Comparison of ENCODE assay signal across 16 mouse cellular contexts in the genomic region with DNA sequence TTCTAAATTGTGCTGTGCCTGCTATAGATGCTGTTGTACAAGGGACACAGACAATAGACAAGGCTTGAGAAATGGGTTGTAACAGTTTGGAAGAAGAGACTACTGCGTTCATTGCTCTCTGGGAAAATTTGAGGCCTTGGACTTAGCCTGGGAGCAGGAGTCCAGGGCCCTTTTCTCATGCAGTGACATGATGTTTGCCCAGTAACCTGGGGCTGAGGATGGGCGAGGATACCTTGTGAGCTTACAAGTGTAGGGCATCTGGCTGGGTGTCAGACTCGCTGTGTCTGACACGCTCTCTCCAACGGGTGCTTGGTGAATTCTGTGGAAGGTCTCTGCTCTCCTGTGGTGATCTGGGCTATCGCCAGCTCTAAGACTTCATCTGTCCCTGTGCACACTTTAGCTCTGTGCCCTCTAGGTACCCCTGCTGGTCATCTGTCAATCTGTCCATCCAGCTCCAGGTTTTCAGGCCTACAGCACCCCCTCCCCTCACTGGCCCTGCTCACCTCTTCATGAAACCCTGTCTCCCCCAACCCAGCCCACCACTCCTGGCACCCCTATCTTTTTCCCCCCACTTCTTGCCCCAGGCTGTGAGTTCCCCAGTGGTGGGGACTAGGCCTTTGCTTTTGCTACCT. TPM values are rescaled to one million over a fixed set of nuclear protein-coding genes. Genes with fewer than 3 reads are reported as not detected.
DNase-seq lines count a peak whose midpoint lies in the region; ATAC-seq and TF ChIP-seq lines count a peak whose summit lies in the region.
"Had no signal": no experiment of that assay in that cellular context is flagged by ENCODE, and none has a peak within 500 bp of the region (broad histone marks: within the 10 kb centered on the region; RNA-seq: fewer than 3 reads in every experiment).

No protein-coding gene starts in this region.

- H3K4me2 ChIP-seq in limb, embryonic 13.5 days (replicated peaks) = no peak overlapping the region

- no peaks in the 10 kb centered on the region for H3K9me3 ChIP-seq in MEL (replicated peaks; ENCODE audit: insufficient read depth, low read length)
- H3K9me3 ChIP-seq in limb, embryonic 13.5 days = no peaks in the 10 kb centered on the region
- H3K9me3 ChIP-seq: megakaryocyte, embryonic 14.5 days had no signal

- H3K9ac ChIP-seq in liver, adult 2 months (ENCODE audit: low read depth, low read length) = no peak overlapping the region
- H3K9ac ChIP-seq in MEL (ENCODE audit: control insufficient read depth, low read depth, low read length, poor library complexity, severe bottlenecking) = no peak overlapping the region
- H3K9ac ChIP-seq in limb, embryonic 13.5 days = 0 out of 2 replicates have a peak overlapping the region, but pooled peaks have one; percentile 19

- no peaks in the 10 kb centered on the region for H3K27me3 ChIP-seq in liver, adult 2 months (ENCODE audit: control insufficient read depth, insufficient read depth, low read length)
- no peaks in the 10 kb centered on the region for H3K27me3 ChIP-seq in MEL (ENCODE audit: control insufficient read depth in 1 of 2, insufficient read depth in 2 of 2, low read length in 2 of 2)
- H3K27me3 ChIP-seq in limb, embryonic 13.5 days = no peaks in the 10 kb centered on the region
- H3K27me3 ChIP-seq: megakaryocyte, embryonic 14.5 days had no signal

- ATAC-seq in limb, embryonic 13.5 days (ENCODE audit: low FRiP score, low read depth) = no peak
- no peak for ATAC-seq in inflammation-experienced regulatory T-cells, adult 6 months
- ATAC-seq: CD4-positive, CD25-positive, alpha-beta regulatory T cell, adult 4 months had no signal

- peaks cover 25% of the 10 kb centered on the region for H3K4me1 ChIP-seq in liver, adult 2 months (ENCODE audit: control insufficient read depth, insufficient read depth, low read length)
- peaks cover 6 to 25% of the 10 kb centered on the region in 2 experiments; a peak in 3 of 4 replicates for H3K4me1 ChIP-seq in MEL (ENCODE audit: control insufficient read depth in 1 of 2, insufficient read depth in 2 of 2, low read length in 2 of 2)
- H3K4me1 ChIP-seq in limb, embryonic 13.5 days = peaks cover 50% of the 10 kb centered on the region

- H3K79me2 ChIP-seq in liver, adult 2 months (ENCODE audit: control insufficient read depth, insufficient read depth, low read length) = peaks cover 44% of the 10 kb centered on the region
- peaks cover 59% of the 10 kb centered on the region for H3K79me2 ChIP-seq in MEL (ENCODE audit: control insufficient read depth, insufficient read depth, low read length, poor library complexity)

- DNase-seq in heart, adult 11 months = peak; percentile 92
- DNase-seq in heart, adult 9 months (ENCODE audit: low spot score in 2 of 2) = no peak
- peak; percentile 56 for DNase-seq in liver, adult 2 months (ENCODE audit: extremely low read depth, low read depth, low spot score)
- DNase-seq in liver (no peak), MEL (ENCODE audit: low read depth, low spot score) (no peak)
- DNase-seq in thymus, postnatal 14 days = no peak
- DNase-seq: kidney, adult 18-20 months; lung, adult 2 months; right cerebral cortex, postnatal 4 days had no signal

- no peak for TF ChIP-seq RAD21 in MEL (IDR thresholded peaks at IDR 0.05; ENCODE audit: low read depth, low read length)

- TF ChIP-seq POLR2A in liver, adult 2 months (IDR thresholded peaks at IDR 0.05; ENCODE audit: extremely low read depth, insufficient read depth, low read length) = no peak
- TF ChIP-seq POLR2A in MEL (IDR thresholded peaks at IDR 0.05; ENCODE audit: control insufficient read depth in 1 of 2, insufficient read depth in 1 of 2, low read depth in 1 of 2, low read length in 2 of 2, poor library complexity in 1 of 2) = no peak

- H3K36me3 ChIP-seq in liver, adult 2 months (ENCODE audit: control insufficient read depth, insufficient read depth, low read length) = no peaks in the 10 kb centered on the region
- H3K36me3 ChIP-seq in MEL (ENCODE audit: control insufficient read depth in 1 of 2, insufficient read depth in 2 of 2, low read length in 2 of 2) = peaks cover 0 to 17% of the 10 kb centered on the region in 2 experiments; a peak in 2 of 4 replicates
- H3K36me3 ChIP-seq in limb, embryonic 13.5 days = peaks cover 14% of the 10 kb centered on the region

- H3K4me3 ChIP-seq in liver, adult 2 months (ENCODE audit: insufficient read depth, low read depth, low read length) = no peak overlapping the region
- H3K4me3 ChIP-seq in MEL (ENCODE audit: control insufficient read depth in 1 of 2, insufficient read depth in 1 of 2, low read depth in 2 of 2, low read length in 2 of 2) = no peak overlapping the region
- no peak overlapping the region for H3K4me3 ChIP-seq in limb, embryonic 13.5 days
- H3K4me3 ChIP-seq: erythroblast, embryonic 14.5 days; left cerebral cortex, adult 2 months; myocyte had no signal

- TF ChIP-seq CTCF in liver, adult 2 months (IDR thresholded peaks at IDR 0.05; ENCODE audit: low read depth, low read length) = no peak
- TF ChIP-seq CTCF in MEL (IDR thresholded peaks at IDR 0.05 in 2 of 3, conservative IDR thresholded peaks at IDR 0.05 in 1 of 3; ENCODE audit: control insufficient read depth in 1 of 3, insufficient read depth in 1 of 3, low read depth in 2 of 3, low read length in 3 of 3, poor library complexity in 1 of 3, severe bottlenecking in 1 of 3) = no peak; a peak in 1 of 6 replicates

- WGBS in liver, adult 2 months = 37% methylated on average over 6 of the region's 6 CpGs
- 92% methylated on average over 6 of the region's 6 CpGs for WGBS in limb, embryonic 13.5 days

- no peak overlapping the region for H3K27ac ChIP-seq in liver, adult 2 months (replicated peaks; ENCODE audit: insufficient read depth, low read depth, low read length)
- no peak overlapping the region for H3K27ac ChIP-seq in MEL (ENCODE audit: control insufficient read depth, low read depth, low read length)
- H3K27ac ChIP-seq in limb, embryonic 13.5 days = no peak overlapping the region
- H3K27ac ChIP-seq: left cerebral cortex, adult 2 months had no signal

- no peak for TF ChIP-seq EP300 in MEL (IDR thresholded peaks at IDR 0.05; ENCODE audit: low read depth in 1 of 2, low read length in 2 of 2)

TF ChIP-seq in MEL, 35 proteins besides CTCF, POLR2A, EP300 and RAD21:
- no peak for TF ChIP-seq GATA1 (IDR thresholded peaks at IDR 0.05; ENCODE audit: low read depth, low read length)
- no peak for TF ChIP-seq MAFK (IDR thresholded peaks at IDR 0.05; ENCODE audit: borderline replicate concordance, low read depth, low read length)
- no peak for TF ChIP-seq SIN3A (IDR thresholded peaks at IDR 0.05; ENCODE audit: low read length)
- TF ChIP-seq MXI1 (IDR thresholded peaks at IDR 0.05; ENCODE audit: low read depth, low read length) = peak; percentile 10; the same call in 1 of the 2 replicates

RNA-seq across cellular contexts. Expression of gene Mnt, which starts 5.0 kb away (rescaled TPM):
- 1.0 and 1.1 TPM in 2 replicates for total RNA-seq in liver, adult 2 months (2014; rRNA removed)
- 4.1 and 4.7 TPM in 2 replicates for polyA plus RNA-seq in liver, adult 2 months (2012; rRNA removed)
- 5.8 and 7.7 TPM in 2 replicates for total RNA-seq in MEL (2012; rRNA removed)
- polyA plus RNA-seq in MEL (2012; ENCODE audit: insufficient read depth in 1 of 2, insufficient read length in 2 of 2, low read depth in 1 of 2, low replicate concordance in 2 of 2, missing spikeins in 1 of 2) = 10 to 100 TPM in 1 of 2 experiments, not detected in 1; 37.3 TPM
- 5.3 and 5.8 TPM in 2 replicates for polyA plus RNA-seq in limb, embryonic 13.5 days (2015; fragmentation: Nextera tagmentation; extraction: Ambion mirVana)
- polyA plus RNA-seq in inflammation-experienced regulatory T-cells, adult 6 months (2017; shearing (Covaris generic)) = 1 to 10 TPM; 4.8 to 6.5 (median 6.3) TPM

Comparison
In these comparisons a context has a peak if more than half of its experiments do, and no peak if none do; other contexts are left out.
1. DNase-seq: peak in heart, adult 11 months (single experiment) and liver, adult 2 months (single experiment); none in heart, adult 9 months (0 of 2), liver (single experiment), MEL (single experiment) and thymus, postnatal 14 days (single experiment).